Mouse (Mus musculus) CH12.LX (cell line): ENCODE measurements at regions not wholly inside any gene's neighbourhood (a gene's known extent, or its start where the extent isn't known, plus 50 kb on each side); places are given as distances from the start of the nearest gene placed in this dataset.

Experiments
- DNase-seq: peaks from one replicate; pipeline ENCODE4 v3.0.0-alpha.2; 2013; ENCODE audit errors: extremely low read depth
- H3K27ac ChIP-seq: 2 replicates; pipeline ENCODE4 v1.5.1; 2012; ENCODE audit warnings: low read depth, mild to moderate bottlenecking, control low read depth, moderate library complexity; ENCODE audit not compliant: insufficient read depth
- H3K27me3 ChIP-seq: replicated peaks from 2 replicates; pipeline ENCODE3; 2012; ENCODE audit warnings: inconsistent platforms
- H3K36me3 ChIP-seq, 2 experiments: replicated peaks in 1 of 2; 2 replicates each; pipeline versions ENCODE3 to v1.6.1; 2012; ENCODE audit warnings: inconsistent platforms in 1 of 2, low read length in 1 of 2, mild to moderate bottlenecking in 1 of 2, mixed read lengths in 1 of 2, moderate library complexity in 1 of 2; ENCODE audit not compliant: control insufficient read depth in 1 of 2, insufficient read depth in 1 of 2
- H3K4me1 ChIP-seq, 2 experiments: 2 replicates each; pipeline ENCODE4 v1.6.1; 2012; ENCODE audit warnings: inconsistent platforms in 1 of 2, moderate library complexity in 1 of 2; ENCODE audit not compliant: insufficient read depth in 2 of 2, control insufficient read depth in 1 of 2
- H3K4me2 ChIP-seq: 2 replicates; pipeline ENCODE4 v1.6.1; 2012; ENCODE audit warnings: low read depth, mild to moderate bottlenecking, control low read depth; ENCODE audit not compliant: poor library complexity, insufficient read depth, severe bottlenecking
- H3K4me3 ChIP-seq, 3 experiments: fragments of 150-350 bp in 1 of 3; sonication (generic) in 1 of 3; replicated peaks in 1 of 3; 2 replicates each; pipeline versions ENCODE3 to v1.5.1; 2011 to 2012; ENCODE audit warnings: low read depth in 2 of 3, low read length in 2 of 3, mild to moderate bottlenecking in 2 of 3, moderate library complexity in 2 of 3, control low read depth in 1 of 3, improper control_type of control experiment in 1 of 3, inconsistent platforms in 1 of 3, mixed read lengths in 1 of 3; ENCODE audit not compliant: poor library complexity in 1 of 3
- H3K79me2 ChIP-seq: replicated peaks from 2 replicates; pipeline ENCODE4 v1.6.1; 2012; ENCODE audit warnings: mild to moderate bottlenecking, moderate library complexity; ENCODE audit not compliant: control insufficient read depth, poor library complexity, insufficient read depth, severe bottlenecking; ENCODE audit errors: extremely low read depth
- H3K9ac ChIP-seq: 2 replicates; pipeline ENCODE4 v1.6.1; 2012; ENCODE audit warnings: low read depth, mild to moderate bottlenecking, control low read depth, moderate library complexity; ENCODE audit not compliant: insufficient read depth
- H3K9me3 ChIP-seq: replicated peaks from 2 replicates; pipeline ENCODE3; 2012; ENCODE audit warnings: low read length, inconsistent platforms, mixed read lengths
- CHD2 ChIP-seq: IDR thresholded peaks from 2 replicates; pipeline ENCODE4 v1.6.1; 2011; ENCODE audit warnings: low read length, improper control_type of control experiment
- ELF1 ChIP-seq: IDR thresholded peaks from 2 replicates; pipeline ENCODE4 v1.6.1; 2014; ENCODE audit warnings: low read depth, mild to moderate bottlenecking, inconsistent platforms, low read length, improper control_type of control experiment
- EP300 ChIP-seq: IDR thresholded peaks from 2 replicates; pipeline ENCODE4 v1.6.1; 2011; ENCODE audit warnings: low read length, improper control_type of control experiment
- GABPA ChIP-seq: IDR thresholded peaks from 2 replicates; pipeline ENCODE4 v1.6.1; 2012; ENCODE audit warnings: low read depth, low read length, improper control_type of control experiment, inconsistent platforms; ENCODE audit not compliant: insufficient replicate concordance
- HCFC1 ChIP-seq: IDR thresholded peaks from 2 replicates; pipeline ENCODE4 v1.6.1; 2012; ENCODE audit warnings: low read depth, mild to moderate bottlenecking, inconsistent platforms, low read length, improper control_type of control experiment
- IRF4 ChIP-seq: IDR thresholded peaks from 2 replicates; pipeline ENCODE4 v1.6.1; 2014; ENCODE audit warnings: low read depth, mild to moderate bottlenecking, inconsistent platforms, low read length, improper control_type of control experiment
- JUND ChIP-seq: conservative IDR thresholded peaks from 2 replicates; pipeline ENCODE4 v1.6.1; 2011; ENCODE audit warnings: low read depth, low read length, improper control_type of control experiment
- KAT2A ChIP-seq: IDR thresholded peaks from 2 replicates; pipeline ENCODE4 v1.6.1; 2012; ENCODE audit warnings: low read length, improper control_type of control experiment, inconsistent platforms; ENCODE audit not compliant: insufficient replicate concordance
- MAFK ChIP-seq: IDR thresholded peaks from 2 replicates; pipeline ENCODE4 v1.6.1; 2011; ENCODE audit warnings: low read length, improper control_type of control experiment; ENCODE audit not compliant: insufficient replicate concordance
- MAX ChIP-seq: IDR thresholded peaks from 2 replicates; pipeline ENCODE4 v1.6.1; 2011; ENCODE audit warnings: low read length, improper control_type of control experiment
- MXI1 ChIP-seq: IDR thresholded peaks from 2 replicates; pipeline ENCODE4 v1.6.1; 2011; ENCODE audit warnings: mild to moderate bottlenecking, low read depth, low read length, improper control_type of control experiment
- MYC ChIP-seq: IDR thresholded peaks from 2 replicates; pipeline ENCODE4 v1.6.1; 2011; ENCODE audit warnings: low read depth, mild to moderate bottlenecking, improper control_type of control experiment, low read length
- POLR2A ChIP-seq: IDR thresholded peaks from 2 replicates; pipeline ENCODE4 v1.6.1; 2011; ENCODE audit warnings: low read depth, mild to moderate bottlenecking, improper control_type of control experiment, low read length
- RAD21 ChIP-seq: IDR thresholded peaks from 2 replicates; pipeline ENCODE4 v1.6.1; 2011; ENCODE audit warnings: low read depth, mild to moderate bottlenecking, low read length, improper control_type of control experiment, moderate library complexity
- TBP ChIP-seq: conservative IDR thresholded peaks from 2 replicates; pipeline ENCODE4 v1.6.1; 2011; ENCODE audit warnings: low read depth, low read length, improper control_type of control experiment
- USF2 ChIP-seq: conservative IDR thresholded peaks from 2 replicates; pipeline ENCODE4 v1.6.1; 2011; ENCODE audit warnings: low read depth, low read length, improper control_type of control experiment
- ZKSCAN1 ChIP-seq: IDR thresholded peaks from 2 replicates; pipeline ENCODE4 v1.6.1; 2012; ENCODE audit warnings: low read depth, inconsistent platforms, low read length, improper control_type of control experiment, borderline replicate concordance
- ZMIZ1 ChIP-seq: IDR thresholded peaks from 2 replicates; pipeline ENCODE4 v1.6.1; 2012; ENCODE audit warnings: low read depth, mild to moderate bottlenecking, inconsistent platforms, low read length, improper control_type of control experiment
- dilution Hi-C: fragments of 300-500 bp; cut with MboI; formaldehyde crosslinking; loops from 2 replicates; pipeline ENCODE4 v1.14.3; 2020; ENCODE audit warnings: low sequenced_read_pairs; ENCODE audit not compliant: extremely low pct_unique_long_range_greater_than_20kb, extremely low pct_ligation_motif_present
- in situ Hi-C: fragments of 300-500 bp; cut with MboI; formaldehyde crosslinking; loops from 3 replicates; pipeline ENCODE4 v1.14.3; 2019; ENCODE audit warnings: low sequenced_read_pairs, low pct_ligation_motif_present, low pct_unique_long_range_greater_than_20kb, mixed read lengths

DNA sequence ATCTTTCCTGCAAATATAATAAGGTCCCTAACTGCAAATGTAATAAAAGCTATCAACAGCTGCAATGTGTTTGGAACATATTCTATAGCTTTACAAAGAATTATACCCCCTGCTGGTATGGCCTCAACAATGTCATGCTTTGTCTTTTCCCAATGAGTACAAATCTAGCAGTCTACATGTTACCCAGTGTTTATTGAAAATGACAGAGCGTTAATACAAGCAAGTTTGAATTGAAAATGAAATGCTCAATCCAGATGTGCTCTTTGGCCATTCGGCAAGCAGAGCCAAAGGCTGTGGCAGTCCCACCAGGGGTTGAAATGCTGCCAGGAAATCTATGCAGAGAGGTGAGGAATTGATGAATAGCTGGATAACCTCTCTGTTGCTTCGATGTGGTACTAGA, 875.1 kb upstream of the Lcorl start:
- dilution Hi-C loops = no loop called here
- no peak overlapping the region for H3K4me3 ChIP-seq
- TF ChIP-seq TBP = no peak
- no peak for TF ChIP-seq MAFK
- TF ChIP-seq ELF1 = no peak
- TF ChIP-seq ZMIZ1 = no peak
- TF ChIP-seq MYC = no peak
- no peak for TF ChIP-seq IRF4
- no peak for TF ChIP-seq JUND
- no peak overlapping the region for H3K9ac ChIP-seq
- H3K4me1 ChIP-seq = no peaks in the 10 kb centered on the region
- DNase-seq = no peak
- peaks cover 29% of the 10 kb centered on the region for H3K9me3 ChIP-seq
- in situ Hi-C loops = no loop called here
- no peaks in the 10 kb centered on the region for H3K79me2 ChIP-seq
- H3K36me3 ChIP-seq = no peaks in the 10 kb centered on the region
- H3K27me3 ChIP-seq = no peaks in the 10 kb centered on the region
- no peak overlapping the region for H3K27ac ChIP-seq
- H3K4me2 ChIP-seq = no peak overlapping the region

GRCm38 (mm10) chr5:46732025-46732424, 874.6 kb upstream of the Lcorl start:
- DNase-seq = no peak
- H3K36me3 ChIP-seq = no peaks in the 10 kb centered on the region
- H3K4me3 ChIP-seq = no peak overlapping the region
- H3K4me2 ChIP-seq = no peak overlapping the region
- in situ Hi-C loops (no loop called here), dilution Hi-C loops (no loop called here)
- no peak for TF ChIP-seq MXI1
- TF ChIP-seq USF2 = no peak
- TF ChIP-seq MYC = no peak
- TF ChIP-seq POLR2A = no peak
- TF ChIP-seq KAT2A = no peak
- no peak for TF ChIP-seq MAX
- no peak for TF ChIP-seq GABPA
- no peaks in the 10 kb centered on the region for H3K79me2 ChIP-seq
- H3K9me3 ChIP-seq = peaks cover 31% of the 10 kb centered on the region
- H3K9ac ChIP-seq = no peak overlapping the region
- no peak overlapping the region for H3K27ac ChIP-seq
- no peaks in the 10 kb centered on the region for H3K27me3 ChIP-seq
- H3K4me1 ChIP-seq = no peaks in the 10 kb centered on the region

GRCm38 (mm10) chr5:46731297-46731696, 873.9 kb upstream of the Lcorl start:
- Histone ChIP-seq H3K79me2 (no peaks in the 10 kb centered on the region), H3K36me3 (no peaks in the 10 kb centered on the region), H3K4me1 (no peaks in the 10 kb centered on the region), H3K27me3 (no peaks in the 10 kb centered on the region), H3K4me2 (no peak overlapping the region), H3K9me3 (peaks cover 36% of the 10 kb centered on the region), H3K9ac (no peak overlapping the region), H3K4me3 (no peak overlapping the region), H3K27ac (no peak overlapping the region)
- TF ChIP-seq ZKSCAN1 (no peak), POLR2A (no peak), ELF1 (no peak), CHD2 (no peak), KAT2A (no peak), GABPA (no peak), RAD21 (no peak), EP300 (no peak), HCFC1 (no peak)
- no peak for DNase-seq
- in situ Hi-C loops = no loop called here
- dilution Hi-C loops = no loop called here
